Mouse (Mus musculus) intestine, embryonic 15.5 days (tissue): ENCODE data around the gene Slc44a2. TPM values are rescaled to one million over a fixed set of nuclear protein-coding genes. Genes with fewer than 3 reads are reported as not detected.

Experiments used
- ATAC-seq: fragments of 200-750 bp; cut with Nextera tagmentation; 2 replicates; pipeline ENCODE4 v1.8.0; 2017; ENCODE audit warnings: moderate TSS enrichment, moderate library complexity
- H3K27ac ChIP-seq: fragments of 300-500 bp; sonication (generic); 2 replicates; pipeline ENCODE4 v1.5.1; 2015; ENCODE audit warnings: mild to moderate bottlenecking, inconsistent platforms
- H3K27me3 ChIP-seq: fragments of 300-500 bp; sonication (generic); replicated peaks from 2 replicates; pipeline ENCODE4 v1.6.1; 2015; ENCODE audit warnings: inconsistent platforms
- H3K36me3 ChIP-seq: fragments of 300-500 bp; sonication (generic); 2 replicates; pipeline ENCODE4 v1.6.1; 2015; ENCODE audit warnings: inconsistent platforms
- H3K4me1 ChIP-seq: fragments of 300-500 bp; sonication (generic); replicated peaks from 2 replicates; pipeline ENCODE4 v1.6.1; 2015; ENCODE audit warnings: inconsistent platforms
- H3K4me2 ChIP-seq: fragments of 300-500 bp; sonication (generic); replicated peaks from 2 replicates; pipeline ENCODE4 v1.6.1; 2015; ENCODE audit warnings: mild to moderate bottlenecking, inconsistent platforms
- H3K4me3 ChIP-seq: fragments of 300-500 bp; sonication (generic); replicated peaks from 2 replicates; pipeline ENCODE4 v1.5.1; 2015; ENCODE audit warnings: inconsistent platforms
- H3K9ac ChIP-seq: fragments of 300-500 bp; sonication (generic); 2 replicates; pipeline ENCODE4 v1.6.1; 2015; ENCODE audit warnings: inconsistent platforms
- H3K9me3 ChIP-seq: fragments of 300-500 bp; sonication (generic); 2 replicates; pipeline ENCODE4 v1.6.1; 2016; ENCODE audit warnings: inconsistent platforms
- WGBS: fragments of 180-500 bp; shearing (Covaris S2); methylation state at CpG from one replicate; pipeline ENCODE4 v1.1.7; 2015; 5-methylcytosine and 5-hydroxymethylcytosine counted together
- polyA plus RNA-seq: library from polyadenylated mRNA; unstranded; fragments of >200 nt; fragmentation: Nextera tagmentation; extraction: Ambion mirVana; gene quantifications from 2 replicates; pipeline ENCODE4 v1.2.1, GENCODE M21; 2015

The Slc44a2 gene
- polyA plus RNA-seq: 48.1 and 52.0 TPM in 2 replicates

- Histone ChIP-seq H3K27ac (0 out of 2 replicates have a peak within 1 kb of the TSS, but pooled peaks have one; percentile 10), H3K9me3 (no peaks in the 10 kb centered on the region), H3K27me3 (no peaks in the 10 kb centered on the region), H3K9ac (peak within 1 kb of the TSS; percentile 77), H3K4me2 (peak within 1 kb of the TSS; percentile 85), H3K36me3 (no peaks in the 10 kb centered on the region), H3K4me3 (peak within 1 kb of the TSS; percentile 65), H3K4me1 (peaks cover 15% of the 10 kb centered on the region)
- 2% methylated on average over 52 of the region's 52 CpGs for WGBS
- peak; percentile 98 for ATAC-seq
Observed at GRCm38 (mm10) chr9:21320619-21321512, at the start of gene Slc44a2. Gene Slc44a2 (plus strand): TSS chr9:21320698.

GRCm38 (mm10) chr9:21272391-21272790, 48.1 kb upstream of the Slc44a2 start:
- Histone ChIP-seq H3K36me3 (peaks cover 68% of the 10 kb centered on the region), H3K4me1 (no peaks in the 10 kb centered on the region)
- WGBS: 87% methylated on average over 9 of the region's 9 CpGs

GRCm38 (mm10) chr9:21273094-21273493, 47.4 kb upstream of the Slc44a2 start:
- Histone ChIP-seq H3K27me3 (no peaks in the 10 kb centered on the region), H3K4me1 (no peaks in the 10 kb centered on the region), H3K9me3 (no peaks in the 10 kb centered on the region), H3K4me2 (no peak overlapping the region), H3K36me3 (peaks cover 72% of the 10 kb centered on the region), H3K27ac (no peak overlapping the region), H3K9ac (no peak overlapping the region), H3K4me3 (no peak overlapping the region)
- no peak for ATAC-seq
- WGBS: 78% methylated on average over 8 of the region's 8 CpGs

More at GRCm38 (mm10) chr9:21272391-21272790, 48.1 kb upstream of the Slc44a2 start:
- ATAC-seq: no peak
- Histone ChIP-seq H3K9me3 (no peaks in the 10 kb centered on the region), H3K4me2 (no peak overlapping the region), H3K4me3 (no peak overlapping the region), H3K27me3 (no peaks in the 10 kb centered on the region), H3K27ac (no peak overlapping the region), H3K9ac (no peak overlapping the region)

GRCm38 (mm10) chr9:21273520-21274228, 46.8 kb upstream of the Slc44a2 start:
- H3K9ac ChIP-seq: no peak overlapping the region
- H3K4me3 ChIP-seq: no peak overlapping the region
- ATAC-seq: no peak
- WGBS: 72% methylated on average over 7 of the region's 7 CpGs
- H3K9me3 ChIP-seq: no peaks in the 10 kb centered on the region
- no peaks in the 10 kb centered on the region for H3K27me3 ChIP-seq
- H3K36me3 ChIP-seq: peaks cover 70% of the 10 kb centered on the region
- H3K27ac ChIP-seq: no peak overlapping the region
- H3K4me2 ChIP-seq: no peak overlapping the region
- no peaks in the 10 kb centered on the region for H3K4me1 ChIP-seq

GRCm38 (mm10) chr9:21274336-21274735, 46.2 kb upstream of the Slc44a2 start:
- no peaks in the 10 kb centered on the region for H3K27me3 ChIP-seq
- no peak overlapping the region for H3K27ac ChIP-seq
- no peak overlapping the region for H3K4me2 ChIP-seq
- no peak for ATAC-seq
- no peaks in the 10 kb centered on the region for H3K4me1 ChIP-seq
- H3K4me3 ChIP-seq: no peak overlapping the region
- 86% methylated on average over 3 of the region's 3 CpGs for WGBS
- no peaks in the 10 kb centered on the region for H3K9me3 ChIP-seq
- H3K9ac ChIP-seq: no peak overlapping the region
- peaks cover 77% of the 10 kb centered on the region for H3K36me3 ChIP-seq

GRCm38 (mm10) chr9:21275013-21275710, 45.3 kb upstream of the Slc44a2 start:
- H3K27me3 ChIP-seq: no peaks in the 10 kb centered on the region
- no peaks in the 10 kb centered on the region for H3K9me3 ChIP-seq
- no peak overlapping the region for H3K9ac ChIP-seq
- WGBS: 83% methylated on average over 7 of the region's 7 CpGs
- no peak overlapping the region for H3K4me3 ChIP-seq
- peaks cover 78% of the 10 kb centered on the region for H3K36me3 ChIP-seq
- H3K27ac ChIP-seq: no peak overlapping the region
- no peak overlapping the region for H3K4me2 ChIP-seq
- H3K4me1 ChIP-seq: no peaks in the 10 kb centered on the region
- no peak for ATAC-seq

- Histone ChIP-seq H3K4me2 (no peak overlapping the region), H3K27me3 (no peaks in the 10 kb centered on the region), H3K9me3 (no peaks in the 10 kb centered on the region), H3K4me3 (no peak overlapping the region), H3K9ac (no peak overlapping the region), H3K36me3 (peaks cover 76% of the 10 kb centered on the region), H3K4me1 (no peaks in the 10 kb centered on the region), H3K27ac (no peak overlapping the region)
- WGBS: 88% methylated on average over 12 of the region's 12 CpGs
- ATAC-seq: no peak
Observed at GRCm38 (mm10) chr9:21275727-21276126, 44.8 kb upstream of the Slc44a2 start.

- 86% methylated on average over 8 of the region's 8 CpGs for WGBS
- H3K27ac ChIP-seq: no peak overlapping the region
- no peak overlapping the region for H3K4me3 ChIP-seq
- H3K9me3 ChIP-seq: no peaks in the 10 kb centered on the region
- no peak for ATAC-seq
- H3K36me3 ChIP-seq: peaks cover 76% of the 10 kb centered on the region
- H3K4me1 ChIP-seq: no peaks in the 10 kb centered on the region
- no peaks in the 10 kb centered on the region for H3K27me3 ChIP-seq
- no peak overlapping the region for H3K4me2 ChIP-seq
- H3K9ac ChIP-seq: no peak overlapping the region
Observed at GRCm38 (mm10) chr9:21276307-21276706, 44.2 kb upstream of the Slc44a2 start.

- Histone ChIP-seq H3K4me1 (no peaks in the 10 kb centered on the region), H3K4me2 (no peak overlapping the region), H3K27ac (no peak overlapping the region), H3K36me3 (peaks cover 72% of the 10 kb centered on the region), H3K9ac (no peak overlapping the region), H3K4me3 (no peak overlapping the region), H3K9me3 (no peaks in the 10 kb centered on the region), H3K27me3 (no peaks in the 10 kb centered on the region)
- no peak for ATAC-seq
- 95% methylated on average over 5 of the region's 5 CpGs for WGBS
Observed at GRCm38 (mm10) chr9:21277776-21278175, 42.7 kb upstream of the Slc44a2 start.

GRCm38 (mm10) chr9:21283591-21283990, 36.9 kb upstream of the Slc44a2 start:
- Histone ChIP-seq H3K27ac (no peak overlapping the region), H3K4me3 (no peak overlapping the region), H3K36me3 (peaks cover 40% of the 10 kb centered on the region), H3K27me3 (no peaks in the 10 kb centered on the region), H3K9ac (no peak overlapping the region), H3K4me2 (no peak overlapping the region), H3K9me3 (no peaks in the 10 kb centered on the region), H3K4me1 (peaks cover 14% of the 10 kb centered on the region)
- no peak for ATAC-seq
- 85% methylated on average over 5 of the region's 5 CpGs for WGBS

GRCm38 (mm10) chr9:21283994-21284393, 36.5 kb upstream of the Slc44a2 start:
- H3K4me3 ChIP-seq: no peak overlapping the region
- H3K27ac ChIP-seq: no peak overlapping the region
- H3K4me1 ChIP-seq: peaks cover 18% of the 10 kb centered on the region
- H3K9ac ChIP-seq: no peak overlapping the region
- H3K4me2 ChIP-seq: no peak overlapping the region
- peaks cover 36% of the 10 kb centered on the region for H3K36me3 ChIP-seq
- 63% methylated on average over 3 of the region's 3 CpGs for WGBS
- no peaks in the 10 kb centered on the region for H3K9me3 ChIP-seq
- no peak for ATAC-seq
- H3K27me3 ChIP-seq: no peaks in the 10 kb centered on the region

GRCm38 (mm10) chr9:21286753-21287152, 33.7 kb upstream of the Slc44a2 start:
- peak overlapping the region; percentile 57 for H3K9ac ChIP-seq
- peaks cover 26% of the 10 kb centered on the region for H3K4me1 ChIP-seq
- H3K4me2 ChIP-seq: peak overlapping the region; percentile 83
- H3K27me3 ChIP-seq: no peaks in the 10 kb centered on the region
- peak overlapping the region; percentile 59 for H3K4me3 ChIP-seq
- H3K27ac ChIP-seq: no peak overlapping the region
- WGBS: 59% methylated on average over 3 of the region's 3 CpGs
- peaks cover 16% of the 10 kb centered on the region for H3K36me3 ChIP-seq
- no peaks in the 10 kb centered on the region for H3K9me3 ChIP-seq
- ATAC-seq: no peak
